Mouse (Mus musculus) adrenal gland, postnatal 36 days (tissue): Measurements from ENCODE around the gene Ubn1. TPM values are rescaled to one million over a fixed set of nuclear protein-coding genes. Genes with fewer than 3 reads are reported as not detected.

Experiments
- DNase-seq, 2 experiments: peaks; one replicate each; pipeline ENCODE4 v3.0.0; 2021; ENCODE audit warnings: mixed read lengths in 1 of 2
- long read RNA-seq, 2 experiments: library from polyadenylated mRNA; stranded (forward); transcript quantifications; one replicate each; pipeline ENCODE4 v2.0.0; 2021; ENCODE audit warnings: borderline sequencing depth in 2 of 2
- total RNA-seq, 2 experiments: library from RNA; stranded (reverse); gene quantifications; 2 replicates each; pipeline ENCODE4 v1.2.3; 2021

Gene Ubn1
- 10 to 100 TPM; 35.2 to 38.5 TPM for total RNA-seq
- long read RNA-seq, experiment 1, partial matches to known transcripts = 36 of 41 reads
- long read RNA-seq, experiment 1, other reads (novel, unspliced or antisense) = 5 of 41 reads
- long read RNA-seq, experiment 2, partial matches to known transcripts = 1 of 3 reads
- long read RNA-seq, experiment 2, other reads (novel, unspliced or antisense) = 2 of 3 reads

GRCm38 (mm10) chr16:5049774-5050234 lies at the start of gene Ubn1, which contains the start of gene Glyr1:
Gene Ubn1 (plus strand): TSS chr16:5050057.
Gene Glyr1 (minus strand): TSS chr16:5049863.
- peak; percentile 100 for DNase-seq

GRCm38 (mm10) chr16:5000611-5001010 lies 49.2 kb upstream of the Ubn1 start:
- DNase-seq = no peak

GRCm38 (mm10) chr16:5007067-5007466 lies 42.8 kb upstream of the Ubn1 start, which contains the start of gene Smim22:
Gene Smim22 (plus strand): TSS chr16:5007288.
- no peak for DNase-seq

- DNase-seq = no peak
These were observed 42.4 kb upstream of the Ubn1 start for GRCm38 (mm10) chr16:5007492-5007891.

GRCm38 (mm10) chr16:5008076-5008475 lies 41.8 kb upstream of the Ubn1 start:
- no peak for DNase-seq

- DNase-seq = no peak
These were observed 39.4 kb upstream of the Ubn1 start for GRCm38 (mm10) chr16:5010371-5010935.

GRCm38 (mm10) chr16:5011285-5011684 lies 38.6 kb upstream of the Ubn1 start:
- no peak for DNase-seq

GRCm38 (mm10) chr16:5012036-5013005 lies 37.5 kb upstream of the Ubn1 start:
- DNase-seq = no peak

GRCm38 (mm10) chr16:5013054-5013838 lies 36.6 kb upstream of the Ubn1 start, which contains the start of gene Rogdi:
Gene Rogdi (minus strand): TSS chr16:5013553.
- peak; percentile 97 to 98 for DNase-seq

- DNase-seq = no peak
These were observed 35.3 kb upstream of the Ubn1 start for GRCm38 (mm10) chr16:5014578-5014977.

GRCm38 (mm10) chr16:5024021-5024420 lies 25.8 kb upstream of the Ubn1 start:
- no peak for DNase-seq

GRCm38 (mm10) chr16:5029847-5030246 lies 20.0 kb upstream of the Ubn1 start:
- no peak for DNase-seq

GRCm38 (mm10) chr16:5035591-5035990 lies 14.3 kb upstream of the Ubn1 start:
- peak; percentile 38 to 52 for DNase-seq

- DNase-seq = no peak
These were observed 13.1 kb upstream of the Ubn1 start for GRCm38 (mm10) chr16:5036649-5037234.

GRCm38 (mm10) chr16:5045322-5045721 lies 4.5 kb upstream of the Ubn1 start:
- no peak for DNase-seq

- no peak for DNase-seq
These were observed 579 bp upstream of the Ubn1 start for GRCm38 (mm10) chr16:5049182-5049773.

GRCm38 (mm10) chr16:5050251-5051110 lies 624 bp downstream of the Ubn1 start:
- DNase-seq = peak; percentile 85 to 86

- DNase-seq = no peak
These were observed 8.3 kb downstream of the Ubn1 start for GRCm38 (mm10) chr16:5058114-5058513.

GRCm38 (mm10) chr16:5063472-5063871 lies 13.6 kb downstream of the Ubn1 start:
- no peak for DNase-seq

GRCm38 (mm10) chr16:5070321-5070720 lies 20.5 kb downstream of the Ubn1 start:
- DNase-seq = peak; percentile 71 to 75
